In the genomic region with DNA sequence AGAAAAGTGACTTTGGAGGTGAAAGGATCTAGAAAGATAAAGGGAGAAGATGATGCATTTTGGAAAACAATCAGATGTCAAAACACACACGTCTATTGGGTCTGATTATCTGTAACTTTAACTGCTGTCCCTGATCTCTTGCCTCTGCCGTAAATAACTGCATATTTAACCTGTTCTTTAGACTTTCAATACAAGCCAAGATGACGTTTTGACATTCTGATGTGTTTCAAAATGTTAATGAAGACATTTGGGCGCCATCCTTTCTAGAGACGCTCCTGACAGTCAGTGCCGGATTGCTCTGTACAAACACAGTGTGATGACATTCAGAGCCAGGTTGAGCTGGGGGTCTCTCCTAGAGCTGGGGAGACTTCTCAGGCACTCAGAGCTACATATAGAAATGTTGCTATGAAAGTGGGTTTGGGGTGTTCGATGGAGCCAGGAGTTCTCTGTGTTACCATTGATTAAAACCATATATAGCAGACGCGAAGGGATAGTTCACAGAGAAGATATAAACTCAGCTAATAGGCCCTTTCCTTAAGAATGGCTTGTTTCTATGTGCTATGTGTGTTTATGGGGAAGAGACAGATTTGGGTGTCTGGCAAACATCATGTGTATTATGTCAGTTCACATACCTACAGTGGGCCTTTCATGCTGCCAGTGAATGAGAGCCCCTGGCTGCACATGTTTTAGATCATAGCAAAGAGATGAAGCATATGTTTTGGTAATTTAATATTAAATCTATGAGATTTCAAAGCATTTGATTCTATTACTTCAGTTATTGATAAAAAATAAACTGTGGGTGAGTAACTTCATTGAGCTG, we compare ENCODE assay signal across 8 mouse cellular contexts.
DNase-seq lines count a peak whose midpoint lies in the region; ATAC-seq and TF ChIP-seq lines count a peak whose summit lies in the region.

No protein-coding gene starts in this region.

- H3K36me3 ChIP-seq in embryonic facial prominence, embryonic 15.5 days, result no peaks in the 10 kb centered on the region
- no peaks in the 10 kb centered on the region for H3K36me3 ChIP-seq in intestine, postnatal 0 days (ENCODE audit: control insufficient read depth, insufficient read depth)
- no peaks in the 10 kb centered on the region for H3K36me3 ChIP-seq in neural tube, embryonic 14.5 days (ENCODE audit: control insufficient read depth, insufficient read depth, low read length)

- H3K9ac ChIP-seq in embryonic facial prominence, embryonic 15.5 days, result peak overlapping the region; percentile 67; the same call in 1 of the 2 replicates
- H3K9ac ChIP-seq in intestine, postnatal 0 days (ENCODE audit: low read depth, low read length), result 0 out of 2 replicates have a peak overlapping the region, but pooled peaks have one; percentile 12
- no peak overlapping the region for H3K9ac ChIP-seq in neural tube, embryonic 14.5 days (replicated peaks; ENCODE audit: low read depth, low read length)

- peak overlapping the region; percentile 66 for H3K4me3 ChIP-seq in left cerebral cortex, adult 2 months
- H3K4me3 ChIP-seq in embryonic facial prominence, embryonic 15.5 days (replicated peaks), result peak overlapping the region; percentile 71
- peak overlapping the region; percentile 69 for H3K4me3 ChIP-seq in intestine, postnatal 0 days (ENCODE audit: low read depth, low read length)
- H3K4me3 ChIP-seq in neural tube, embryonic 14.5 days (ENCODE audit: low read depth, low read length), result peak overlapping the region; percentile 62

- peaks cover 16% of the 10 kb centered on the region for H3K4me1 ChIP-seq in embryonic facial prominence, embryonic 15.5 days
- H3K4me1 ChIP-seq in intestine, postnatal 0 days (replicated peaks; ENCODE audit: control insufficient read depth, insufficient read depth, low read length), result no peaks in the 10 kb centered on the region
- no peaks in the 10 kb centered on the region; the same call in 1 of the 2 replicates for H3K4me1 ChIP-seq in neural tube, embryonic 14.5 days (ENCODE audit: control insufficient read depth, insufficient read depth, low read length)

- peak overlapping the region; percentile 84 for H3K4me2 ChIP-seq in embryonic facial prominence, embryonic 15.5 days (replicated peaks)
- H3K4me2 ChIP-seq in intestine, postnatal 0 days (replicated peaks; ENCODE audit: low read depth), result peak overlapping the region; percentile 91
- H3K4me2 ChIP-seq in neural tube, embryonic 14.5 days (ENCODE audit: low read depth, low read length), result peak overlapping the region; percentile 90; the same call in 1 of the 2 replicates

- no peak for TF ChIP-seq CTCF in left cerebral cortex, adult 2 months (IDR thresholded peaks at IDR 0.05)
- TF ChIP-seq CTCF in intestine, postnatal 0 days (IDR thresholded peaks at IDR 0.05; ENCODE audit: low read depth), result no peak

- no peak for DNase-seq in left cerebral cortex, adult 2 months (ENCODE audit: extremely low spot score in 1 of 2, low spot score in 2 of 2)
- DNase-seq in left cerebral cortex, adult 11 months (ENCODE audit: low spot score), result no peak
- no peak for DNase-seq in frontal cortex, postnatal 10 days (ENCODE audit: low spot score in 2 of 2)
- no peak for DNase-seq in urinary bladder, postnatal 36 days (ENCODE audit: low spot score in 2 of 2)
- DNase-seq in left cerebral cortex, postnatal 10 days (ENCODE audit: extremely low spot score in 1 of 2, low spot score in 2 of 2), result no peak

- no peaks in the 10 kb centered on the region for H3K27me3 ChIP-seq in embryonic facial prominence, embryonic 15.5 days
- H3K27me3 ChIP-seq in intestine, postnatal 0 days (replicated peaks; ENCODE audit: control insufficient read depth, insufficient read depth, low read length), result no peaks in the 10 kb centered on the region
- H3K27me3 ChIP-seq in neural tube, embryonic 14.5 days (ENCODE audit: control insufficient read depth, insufficient read depth, low read length), result peaks cover 29% of the 10 kb centered on the region

- no peak for ATAC-seq in embryonic facial prominence, embryonic 15.5 days (ENCODE audit: insufficient number of reproducible peaks, low FRiP score, low TSS enrichment, low read depth)
- ATAC-seq in intestine, postnatal 0 days, result no peak
- ATAC-seq in neural tube, embryonic 14.5 days (ENCODE audit: low read depth), result no peak

- H3K9me3 ChIP-seq in embryonic facial prominence, embryonic 15.5 days (replicated peaks), result no peaks in the 10 kb centered on the region
- no peaks in the 10 kb centered on the region for H3K9me3 ChIP-seq in intestine, postnatal 0 days (ENCODE audit: control insufficient read depth)
- H3K9me3 ChIP-seq in neural tube, embryonic 14.5 days (ENCODE audit: control insufficient read depth, low read length), result no peaks in the 10 kb centered on the region

- intact Hi-C loops in left cerebral cortex, adult 2 months (cut with DNase I), result loop anchor here (1.0 to 5.0 kb wide), 2 partner anchors 105 to 243 kb away; no protein-coding TSS in a partner anchor
- intact Hi-C loops in left cerebral cortex, postnatal 10 days (cut with DNase I), result no loop called here

- WGBS in embryonic facial prominence, embryonic 15.5 days, result 32% methylated on average over 9 of the region's 9 CpGs
- 54% methylated on average over 9 of the region's 9 CpGs for WGBS in intestine, postnatal 0 days
- WGBS in neural tube, embryonic 14.5 days, result 68% methylated on average over 9 of the region's 9 CpGs

- H3K27ac ChIP-seq in left cerebral cortex, adult 2 months, result peak overlapping the region; percentile 32; the same call in 1 of the 2 replicates
- peak overlapping the region; percentile 92 for H3K27ac ChIP-seq in embryonic facial prominence, embryonic 15.5 days (replicated peaks)
- H3K27ac ChIP-seq in intestine, postnatal 0 days (ENCODE audit: low read depth, low read length), result 0 out of 2 replicates have a peak overlapping the region, but pooled peaks have one; percentile 16
- no peak overlapping the region for H3K27ac ChIP-seq in neural tube, embryonic 14.5 days (ENCODE audit: low read depth, low read length)
